Mouse (Mus musculus) kidney, postnatal 0 days (tissue): ENCODE results near the gene Fmnl1. TPM values are rescaled to one million over a fixed set of nuclear protein-coding genes. Genes with fewer than 3 reads are reported as not detected.

Source experiments
- ATAC-seq: fragments of 200-750 bp; cut with Nextera tagmentation; replicated peaks from 2 replicates; pipeline ENCODE4 v1.8.0; 2017; ENCODE audit warnings: low read depth, moderate number of reproducible peaks, moderate TSS enrichment, moderate library complexity; ENCODE audit not compliant: low FRiP score
- DNase-seq: peaks from one replicate; pipeline ENCODE4 v3.0.0-alpha.2; 2016; ENCODE audit warnings: low spot score
- H3K27ac ChIP-seq: fragments of 300-500 bp; sonication (generic); 2 replicates; pipeline ENCODE4 v1.5.1; 2014; ENCODE audit warnings: mild to moderate bottlenecking
- H3K27me3 ChIP-seq: fragments of 300-500 bp; sonication (generic); 2 replicates; pipeline ENCODE4 v1.6.1; 2014; ENCODE audit warnings: low read length, mixed read lengths; ENCODE audit not compliant: insufficient read depth
- H3K36me3 ChIP-seq: fragments of 300-500 bp; sonication (generic); 2 replicates; pipeline ENCODE4 v1.6.1; 2014; ENCODE audit warnings: low read length, mixed read lengths; ENCODE audit not compliant: insufficient read depth
- H3K4me1 ChIP-seq: fragments of 300-500 bp; sonication (generic); replicated peaks from 2 replicates; pipeline ENCODE4 v1.6.1; 2014; ENCODE audit warnings: antibody characterized with exemption, low read length, mixed read lengths; ENCODE audit not compliant: insufficient read depth
- H3K4me2 ChIP-seq: fragments of 300-500 bp; sonication (generic); 2 replicates; pipeline ENCODE4 v1.6.1; 2014; ENCODE audit warnings: mild to moderate bottlenecking, low read length, moderate library complexity, mixed read lengths
- H3K4me3 ChIP-seq: fragments of 300-500 bp; sonication (generic); replicated peaks from 2 replicates; pipeline ENCODE4 v1.5.1; 2014; ENCODE audit warnings: low read depth, low read length
- H3K9ac ChIP-seq: fragments of 300-500 bp; sonication (generic); 2 replicates; pipeline ENCODE4 v1.6.1; 2014; ENCODE audit warnings: low read depth, low read length
- H3K9me3 ChIP-seq: fragments of 300-500 bp; sonication (generic); replicated peaks from 2 replicates; pipeline ENCODE4 v1.6.1; 2016; ENCODE audit warnings: low read length, inconsistent platforms, mixed read lengths
- CTCF ChIP-seq: IDR thresholded peaks from 2 replicates; pipeline ENCODE4 v1.5.1; 2016; ENCODE audit warnings: antibody characterized with exemption, low read depth, mild to moderate bottlenecking, moderate library complexity
- WGBS: fragments of 180-500 bp; shearing (Covaris S2); extraction: QIAGEN DNeasy Blood & Tissue Kit; methylation state at CpG from one replicate; pipeline ENCODE4 v1.1.7; 2014; 5-methylcytosine and 5-hydroxymethylcytosine counted together
- polyA plus RNA-seq: library from polyadenylated mRNA; unstranded; fragments of >200 nt; fragmentation: Nextera tagmentation; extraction: Ambion mirVana; gene quantifications from 2 replicates; pipeline ENCODE4 v1.2.1, GENCODE M21; 2015

Gene Fmnl1
- polyA plus RNA-seq, 1 experiment from 2014 or later = 2.6 TPM

- no peak for TF ChIP-seq CTCF
- Histone ChIP-seq H3K9ac (no peak overlapping the region), H3K9me3 (no peaks in the 10 kb centered on the region), H3K4me3 (no peak overlapping the region), H3K27ac (no peak overlapping the region), H3K4me1 (peaks cover 13% of the 10 kb centered on the region), H3K4me2 (no peak overlapping the region), H3K36me3 (0 out of 2 replicates have a peak, but pooled peaks cover 4% of the 10 kb centered on the region), H3K27me3 (no peaks in the 10 kb centered on the region)
- DNase-seq (no peak), ATAC-seq (no peak)
- 76% methylated on average over 8 of the region's 8 CpGs for WGBS
Observed at GRCm38 (mm10) chr11:103136039-103136577, 34.8 kb upstream of the Fmnl1 start.

GRCm38 (mm10) chr11:103139951-103140762 is 30.8 kb upstream of the Fmnl1 start:
- H3K27ac ChIP-seq = peak overlapping the region; percentile 84
- 77% methylated on average over 14 of the region's 14 CpGs for WGBS
- peaks cover 23% of the 10 kb centered on the region for H3K4me1 ChIP-seq
- no peak for TF ChIP-seq CTCF
- no peak overlapping the region for H3K4me2 ChIP-seq
- no peak overlapping the region for H3K4me3 ChIP-seq
- H3K27me3 ChIP-seq = no peaks in the 10 kb centered on the region
- no peak for DNase-seq
- H3K9ac ChIP-seq = 0 out of 2 replicates have a peak overlapping the region, but pooled peaks have one; percentile 27
- no peaks in the 10 kb centered on the region for H3K9me3 ChIP-seq
- no peak for ATAC-seq
- H3K36me3 ChIP-seq = 0 out of 2 replicates have a peak, but pooled peaks cover 4% of the 10 kb centered on the region

- 50% methylated on average over 6 of the region's 6 CpGs for WGBS
- Histone ChIP-seq H3K9ac (0 out of 2 replicates have a peak overlapping the region, but pooled peaks have one; percentile 27), H3K4me2 (no peak overlapping the region), H3K36me3 (0 out of 2 replicates have a peak, but pooled peaks cover 4% of the 10 kb centered on the region), H3K9me3 (no peaks in the 10 kb centered on the region), H3K27ac (peak overlapping the region; percentile 84), H3K4me1 (peaks cover 23% of the 10 kb centered on the region), H3K4me3 (no peak overlapping the region), H3K27me3 (no peaks in the 10 kb centered on the region)
- ATAC-seq (no peak), DNase-seq (no peak)
- TF ChIP-seq CTCF = no peak
Observed at GRCm38 (mm10) chr11:103140763-103141100, 30.2 kb upstream of the Fmnl1 start.

GRCm38 (mm10) chr11:103141101-103141943 is 29.6 kb upstream of the Fmnl1 start:
- Histone ChIP-seq H3K4me3 (no peak overlapping the region), H3K9me3 (no peaks in the 10 kb centered on the region), H3K9ac (peak overlapping the region; percentile 35; the same call in 1 of the 2 replicates), H3K4me1 (peaks cover 23% of the 10 kb centered on the region), H3K27ac (peak overlapping the region; percentile 84), H3K27me3 (no peaks in the 10 kb centered on the region), H3K36me3 (0 out of 2 replicates have a peak, but pooled peaks cover 4% of the 10 kb centered on the region), H3K4me2 (peak overlapping the region; percentile 11)
- no peak for TF ChIP-seq CTCF
- DNase-seq (peak; percentile 86), ATAC-seq (peak; percentile 63)
- WGBS = 12% methylated on average over 11 of the region's 11 CpGs

GRCm38 (mm10) chr11:103141944-103142255 is 29.0 kb upstream of the Fmnl1 start:
- ATAC-seq = peak; percentile 14; the same call in 1 of the 2 replicates
- peaks cover 23% of the 10 kb centered on the region for H3K4me1 ChIP-seq
- TF ChIP-seq CTCF = no peak
- H3K9ac ChIP-seq = no peak overlapping the region; the same call in 1 of the 2 replicates
- H3K36me3 ChIP-seq = 0 out of 2 replicates have a peak, but pooled peaks cover 4% of the 10 kb centered on the region
- H3K27me3 ChIP-seq = no peaks in the 10 kb centered on the region
- peak; percentile 56 for DNase-seq
- WGBS = 20% methylated on average over 1 of the region's 1 CpGs
- no peaks in the 10 kb centered on the region for H3K9me3 ChIP-seq
- H3K4me2 ChIP-seq = peak overlapping the region; percentile 40; the same call in 1 of the 2 replicates
- H3K27ac ChIP-seq = peak overlapping the region; percentile 84
- no peak overlapping the region for H3K4me3 ChIP-seq
